ENCODE assay signal across 22 mouse cellular contexts in the genomic region with DNA sequence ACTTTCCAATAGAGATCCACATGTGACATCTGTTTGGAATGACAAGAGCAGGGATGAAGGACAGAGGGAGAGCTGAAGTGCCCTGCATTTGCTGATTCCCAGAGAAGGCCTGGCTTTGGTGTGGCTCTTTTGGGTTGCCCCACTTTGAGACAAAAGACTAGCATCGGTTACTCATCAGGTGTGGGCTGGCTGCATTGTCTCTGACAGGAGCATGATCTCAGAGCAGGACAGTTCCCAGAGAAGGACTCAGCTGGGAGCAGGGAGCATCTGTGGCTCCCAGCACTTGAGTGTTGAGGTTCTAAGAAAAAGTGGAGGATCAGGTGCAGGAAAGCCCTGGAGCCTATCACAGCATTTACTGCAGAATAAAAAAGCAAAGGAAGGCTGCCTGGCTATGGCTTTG.
DNase-seq lines count a peak whose midpoint lies in the region; ATAC-seq and TF ChIP-seq lines count a peak whose summit lies in the region.
"Had no signal": no experiment of that assay in that cellular context is flagged by ENCODE, and none has a peak within 500 bp of the region (broad histone marks: within the 10 kb centered on the region; RNA-seq: fewer than 3 reads in every experiment).

No protein-coding gene starts in this region.

- ATAC-seq in forebrain, embryonic 11.5 days (replicated peaks; ENCODE audit: low FRiP score) = no peak
- ATAC-seq in forebrain, embryonic 13.5 days = no peak
- ATAC-seq: activated CD4-positive, CD25-positive, alpha-beta regulatory T cell, adult 4 months; CD4-positive, CD25-positive, alpha-beta regulatory T cell, adult 4 months; Patski had no signal

- TF ChIP-seq POLR2A in lung, adult 2 months (IDR thresholded peaks at IDR 0.05; ENCODE audit: borderline replicate concordance, extremely low read depth, low read depth, low read length) = no peak

- 89% methylated on average over 1 of the region's 1 CpGs for WGBS in forebrain, embryonic 11.5 days
- 79% methylated on average over 1 of the region's 1 CpGs for WGBS in forebrain, embryonic 13.5 days
- WGBS in lung, adult 2 months = 90% methylated on average over 1 of the region's 1 CpGs

- H3K4me3 ChIP-seq in forebrain, embryonic 11.5 days (ENCODE audit: low read depth, low read length) = no peak overlapping the region
- H3K4me3 ChIP-seq in forebrain, embryonic 13.5 days = no peak overlapping the region
- H3K4me3 ChIP-seq in lung, adult 2 months (replicated peaks; ENCODE audit: extremely low read depth, low read depth, low read length) = no peak overlapping the region

- H3K4me2 ChIP-seq in forebrain, embryonic 11.5 days (ENCODE audit: low read depth, low read length, severe bottlenecking) = no peak overlapping the region
- no peak overlapping the region for H3K4me2 ChIP-seq in forebrain, embryonic 13.5 days

- no peaks in the 10 kb centered on the region for H3K9me3 ChIP-seq in forebrain, embryonic 11.5 days (ENCODE audit: control insufficient read depth, low read length)
- H3K9me3 ChIP-seq in forebrain, embryonic 13.5 days (replicated peaks) = no peaks in the 10 kb centered on the region
- H3K9me3 ChIP-seq: G1E had no signal

- no peaks in the 10 kb centered on the region for H3K4me1 ChIP-seq in forebrain, embryonic 11.5 days (replicated peaks; ENCODE audit: control insufficient read depth, insufficient read depth, low read length)
- H3K4me1 ChIP-seq in forebrain, embryonic 13.5 days = no peaks in the 10 kb centered on the region
- no peaks in the 10 kb centered on the region for H3K4me1 ChIP-seq in lung, adult 2 months (ENCODE audit: control insufficient read depth, insufficient read depth, low read length)

- no peak for TF ChIP-seq CTCF in lung, adult 2 months (IDR thresholded peaks at IDR 0.05; ENCODE audit: insufficient read depth, low read length)

- no peaks in the 10 kb centered on the region for H3K36me3 ChIP-seq in forebrain, embryonic 11.5 days (ENCODE audit: control insufficient read depth, insufficient read depth, low read length)
- no peaks in the 10 kb centered on the region for H3K36me3 ChIP-seq in forebrain, embryonic 13.5 days (ENCODE audit: poor library complexity, severe bottlenecking)
- H3K36me3 ChIP-seq: G1E had no signal

- H3K9ac ChIP-seq in forebrain, embryonic 11.5 days (ENCODE audit: low read length) = no peak overlapping the region
- no peak overlapping the region for H3K9ac ChIP-seq in forebrain, embryonic 13.5 days

- intact Hi-C loops in heart, postnatal 25 days (cut with DNase I) = no loop called here

- peak; percentile 24 for DNase-seq in forebrain, embryonic 11.5 days (ENCODE audit: low spot score)
- DNase-seq in heart, adult 11 months = peak; percentile 58
- DNase-seq in heart, postnatal 25 days (ENCODE audit: low spot score) = no peak
- DNase-seq in Muller cell, postnatal 12 days (ENCODE audit: inconsistent ontology term) = peak; percentile 52
- DNase-seq in lung, adult 2 months = no peak
- DNase-seq: adrenal gland, adult 2 months; adrenal gland, adult 8-10 months; adrenal gland, postnatal 10 days; adrenal gland, postnatal 14 days; adrenal gland, postnatal 25 days; adrenal gland, postnatal 36 days; B cell, adult 2 months; cerebellum, adult 11 months; cerebellum, adult 11-12 months; cerebellum, adult 18-20 months; cerebellum, adult 2 months had no signal

- H3K27me3 ChIP-seq in forebrain, embryonic 11.5 days (ENCODE audit: control insufficient read depth, insufficient read depth, low read length) = no peaks in the 10 kb centered on the region
- H3K27me3 ChIP-seq in forebrain, embryonic 13.5 days = no peaks in the 10 kb centered on the region
- H3K27me3 ChIP-seq: CH12.LX, Patski had no signal

- H3K27ac ChIP-seq in forebrain, embryonic 11.5 days (ENCODE audit: low read depth, low read length) = no peak overlapping the region
- H3K27ac ChIP-seq in forebrain, embryonic 13.5 days = no peak overlapping the region

Comparison
In these comparisons a context has a peak if more than half of its experiments do, and no peak if none do; other contexts are left out.
1. DNase-seq: peak in forebrain, embryonic 11.5 days (single experiment), heart, adult 11 months (single experiment) and Muller cell, postnatal 12 days (single experiment); none in heart, postnatal 25 days (single experiment) and lung, adult 2 months (single experiment).